Mouse (Mus musculus) stomach, embryonic 16.5 days (tissue): ENCODE measurements around the gene Togaram2. TPM values are rescaled to one million over a fixed set of nuclear protein-coding genes. Genes with fewer than 3 reads are reported as not detected.

Source experiments
- ATAC-seq: fragments of 200-750 bp; cut with Nextera tagmentation; 2 replicates; pipeline ENCODE4 v1.8.0; 2017; ENCODE audit warnings: moderate number of reproducible peaks, moderate TSS enrichment; ENCODE audit not compliant: insufficient read depth, low FRiP score
- H3K27ac ChIP-seq: fragments of 300-500 bp; sonication (generic); 2 replicates; pipeline ENCODE4 v1.5.1; 2014; ENCODE audit warnings: low read length
- H3K27me3 ChIP-seq: fragments of 300-500 bp; sonication (generic); 2 replicates; pipeline ENCODE4 v1.6.1; 2014; ENCODE audit warnings: low read length, control low read depth, mixed read lengths; ENCODE audit not compliant: control insufficient read depth, insufficient read depth
- H3K36me3 ChIP-seq: fragments of 300-500 bp; sonication (generic); 2 replicates; pipeline ENCODE4 v1.6.1; 2014; ENCODE audit warnings: low read length; ENCODE audit not compliant: control insufficient read depth, insufficient read depth
- H3K4me1 ChIP-seq: fragments of 300-500 bp; sonication (generic); 2 replicates; pipeline ENCODE4 v1.6.1; 2014; ENCODE audit warnings: low read length, control low read depth, mixed read lengths; ENCODE audit not compliant: control insufficient read depth, insufficient read depth
- H3K4me2 ChIP-seq: fragments of 300-500 bp; sonication (generic); 2 replicates; pipeline ENCODE4 v1.6.1; 2014; ENCODE audit warnings: low read depth, low read length, mixed read lengths
- H3K4me3 ChIP-seq: fragments of 300-500 bp; sonication (generic); replicated peaks from 2 replicates; pipeline ENCODE4 v1.5.1; 2014; ENCODE audit warnings: mild to moderate bottlenecking, low read length
- H3K9ac ChIP-seq: fragments of 300-500 bp; sonication (generic); 2 replicates; pipeline ENCODE4 v1.6.1; 2014; ENCODE audit warnings: low read length
- H3K9me3 ChIP-seq: fragments of 300-500 bp; sonication (generic); replicated peaks from 2 replicates; pipeline ENCODE4 v1.6.1; 2016; ENCODE audit warnings: low read length, control low read depth; ENCODE audit not compliant: control insufficient read depth
- WGBS: fragments of 180-500 bp; shearing (Covaris S2); extraction: QIAGEN DNeasy Blood & Tissue Kit; methylation state at CpG from one replicate; pipeline ENCODE4 v1.1.7; 2014; 5-methylcytosine and 5-hydroxymethylcytosine counted together
- polyA plus RNA-seq: library from polyadenylated mRNA; unstranded; fragments of >200 nt; fragmentation: Nextera tagmentation; extraction: Ambion mirVana; gene quantifications from 2 replicates; pipeline ENCODE4 v1.2.1, GENCODE M21; 2015

The Togaram2 gene
- polyA plus RNA-seq, 1 experiment from 2014 or later: 0.75 TPM

DNA sequence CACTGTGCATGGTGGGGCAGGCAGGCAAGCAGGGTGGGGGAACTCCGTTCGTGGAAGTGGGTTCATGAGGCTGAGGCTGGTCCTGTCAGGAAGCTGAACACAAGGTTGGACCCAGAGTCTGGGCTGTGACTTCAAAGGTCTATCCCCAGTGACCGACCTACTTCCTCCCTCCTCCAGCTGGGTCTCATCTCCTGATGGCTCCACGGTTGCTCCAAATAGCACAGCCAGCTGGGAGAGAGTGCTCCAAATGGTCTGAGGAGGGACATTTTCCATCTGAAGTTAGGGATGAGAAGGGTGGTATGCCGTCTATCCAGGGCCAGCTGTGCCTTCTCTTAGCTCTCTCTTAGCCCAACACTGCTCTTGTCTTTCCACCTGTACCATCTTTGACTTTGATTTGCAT lies 16.8 kb downstream of the Togaram2 start:
- 48% methylated on average over 5 of the region's 5 CpGs for WGBS
- H3K9ac ChIP-seq: no peak overlapping the region
- H3K4me2 ChIP-seq: no peak overlapping the region
- no peak overlapping the region for H3K27ac ChIP-seq
- H3K27me3 ChIP-seq: no peaks in the 10 kb centered on the region
- H3K4me1 ChIP-seq: no peaks in the 10 kb centered on the region; the same call in 1 of the 2 replicates
- H3K36me3 ChIP-seq: no peaks in the 10 kb centered on the region
- no peak overlapping the region for H3K4me3 ChIP-seq
- no peaks in the 10 kb centered on the region for H3K9me3 ChIP-seq
- peak; percentile 46; the same call in 1 of the 2 replicates for ATAC-seq

- no peak overlapping the region for H3K9ac ChIP-seq
- no peaks in the 10 kb centered on the region for H3K36me3 ChIP-seq
- no peaks in the 10 kb centered on the region for H3K9me3 ChIP-seq
- H3K4me3 ChIP-seq: no peak overlapping the region
- H3K27ac ChIP-seq: no peak overlapping the region
- ATAC-seq: no peak
- no peak overlapping the region for H3K4me2 ChIP-seq
- H3K4me1 ChIP-seq: no peaks in the 10 kb centered on the region; the same call in 1 of the 2 replicates
- no peaks in the 10 kb centered on the region for H3K27me3 ChIP-seq
- WGBS: 57% methylated on average over 11 of the region's 11 CpGs
These were observed 18.4 kb downstream of the Togaram2 start for GRCm38 (mm10) chr17:71691361-71691875.

DNA sequence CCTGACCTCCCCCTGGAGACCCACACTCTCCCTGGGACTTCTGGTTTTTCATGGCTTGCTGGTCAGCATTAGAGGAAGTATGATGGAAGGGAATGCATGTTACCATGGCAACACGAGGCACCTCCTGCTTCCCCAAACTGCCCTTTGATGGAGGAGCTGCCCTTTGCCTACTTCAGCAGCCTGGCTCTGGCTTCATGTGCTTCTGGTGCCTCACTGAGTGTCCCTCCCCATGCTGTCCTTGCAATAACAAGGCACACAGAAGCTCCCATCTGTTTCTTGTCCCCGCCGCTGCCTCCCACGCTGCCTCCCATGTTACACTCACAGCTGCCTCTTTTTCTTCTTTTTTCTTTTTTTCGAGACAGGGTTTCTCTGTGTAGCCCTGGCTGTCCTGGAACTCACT lies 20.3 kb downstream of the Togaram2 start:
- Histone ChIP-seq H3K4me2 (no peak overlapping the region), H3K9ac (no peak overlapping the region), H3K36me3 (no peaks in the 10 kb centered on the region), H3K4me3 (no peak overlapping the region), H3K9me3 (no peaks in the 10 kb centered on the region), H3K27me3 (no peaks in the 10 kb centered on the region), H3K27ac (no peak overlapping the region), H3K4me1 (peaks cover 2% of the 10 kb centered on the region; the same call in 1 of the 2 replicates)
- 39% methylated on average over 5 of the region's 5 CpGs for WGBS
- no peak for ATAC-seq

DNA sequence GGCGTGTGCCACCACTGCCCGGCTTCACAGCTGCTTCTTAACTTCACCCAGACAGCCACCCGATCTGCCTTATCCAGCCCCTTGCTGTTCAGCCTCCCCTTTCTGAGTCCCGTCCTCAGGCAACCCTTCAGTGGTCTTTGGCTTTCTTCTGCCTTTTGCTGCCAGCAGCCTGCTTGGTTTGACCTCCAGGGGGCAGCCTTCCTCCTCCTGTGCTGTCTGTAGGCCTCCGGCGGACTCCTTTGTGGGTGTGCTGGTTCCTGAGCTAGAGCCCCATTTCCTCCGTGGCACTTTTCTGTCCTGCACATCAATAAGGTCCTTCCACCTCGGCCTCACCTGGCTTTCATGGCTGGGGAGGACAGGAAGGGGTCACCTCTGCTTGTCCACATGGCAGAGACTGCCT lies 20.7 kb downstream of the Togaram2 start:
- Histone ChIP-seq H3K36me3 (no peaks in the 10 kb centered on the region), H3K4me2 (no peak overlapping the region), H3K4me1 (peaks cover 2% of the 10 kb centered on the region; the same call in 1 of the 2 replicates), H3K27me3 (no peaks in the 10 kb centered on the region), H3K27ac (no peak overlapping the region), H3K9ac (no peak overlapping the region), H3K9me3 (no peaks in the 10 kb centered on the region), H3K4me3 (no peak overlapping the region)
- ATAC-seq: no peak
- WGBS: 54% methylated on average over 8 of the region's 8 CpGs

GRCm38 (mm10) chr17:71695151-71695550 lies 22.1 kb downstream of the Togaram2 start:
- no peaks in the 10 kb centered on the region for H3K27me3 ChIP-seq
- no peaks in the 10 kb centered on the region for H3K9me3 ChIP-seq
- no peak overlapping the region for H3K9ac ChIP-seq
- H3K4me1 ChIP-seq: peaks cover 2% of the 10 kb centered on the region; the same call in 1 of the 2 replicates
- ATAC-seq: no peak
- no peak overlapping the region for H3K4me2 ChIP-seq
- 78% methylated on average over 8 of the region's 8 CpGs for WGBS
- H3K36me3 ChIP-seq: no peaks in the 10 kb centered on the region
- no peak overlapping the region for H3K4me3 ChIP-seq
- H3K27ac ChIP-seq: no peak overlapping the region

GRCm38 (mm10) chr17:71695716-71696315 lies 22.8 kb downstream of the Togaram2 start:
- H3K4me3 ChIP-seq: no peak overlapping the region
- peaks cover 2% of the 10 kb centered on the region; the same call in 1 of the 2 replicates for H3K4me1 ChIP-seq
- H3K9ac ChIP-seq: no peak overlapping the region
- H3K4me2 ChIP-seq: no peak overlapping the region
- H3K36me3 ChIP-seq: no peaks in the 10 kb centered on the region
- no peak for ATAC-seq
- H3K9me3 ChIP-seq: no peaks in the 10 kb centered on the region
- no peak overlapping the region for H3K27ac ChIP-seq
- 79% methylated on average over 15 of the region's 15 CpGs for WGBS
- no peaks in the 10 kb centered on the region for H3K27me3 ChIP-seq

DNA sequence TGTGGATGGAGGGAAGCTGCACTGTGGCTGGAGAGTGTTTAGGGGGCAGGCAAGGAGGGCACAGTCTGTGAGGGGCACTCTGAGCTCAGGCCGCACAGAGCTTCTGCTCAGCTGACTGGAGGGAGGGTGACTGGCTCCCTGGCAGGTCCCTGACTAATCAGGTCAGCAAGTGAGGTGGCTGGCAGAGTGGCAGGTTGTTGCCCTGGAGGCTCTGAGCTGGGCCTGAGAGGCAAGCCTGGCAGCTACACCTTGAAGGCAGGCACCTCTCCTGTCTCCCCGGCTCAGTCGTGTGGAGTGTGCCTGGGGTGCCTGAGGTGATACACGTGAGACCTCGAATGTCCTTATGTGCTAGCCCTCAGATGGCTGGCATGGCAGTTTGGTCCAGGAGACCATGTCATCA lies 23.3 kb downstream of the Togaram2 start:
- no peak overlapping the region for H3K4me2 ChIP-seq
- no peak for ATAC-seq
- WGBS: 80% methylated on average over 5 of the region's 5 CpGs

DNA sequence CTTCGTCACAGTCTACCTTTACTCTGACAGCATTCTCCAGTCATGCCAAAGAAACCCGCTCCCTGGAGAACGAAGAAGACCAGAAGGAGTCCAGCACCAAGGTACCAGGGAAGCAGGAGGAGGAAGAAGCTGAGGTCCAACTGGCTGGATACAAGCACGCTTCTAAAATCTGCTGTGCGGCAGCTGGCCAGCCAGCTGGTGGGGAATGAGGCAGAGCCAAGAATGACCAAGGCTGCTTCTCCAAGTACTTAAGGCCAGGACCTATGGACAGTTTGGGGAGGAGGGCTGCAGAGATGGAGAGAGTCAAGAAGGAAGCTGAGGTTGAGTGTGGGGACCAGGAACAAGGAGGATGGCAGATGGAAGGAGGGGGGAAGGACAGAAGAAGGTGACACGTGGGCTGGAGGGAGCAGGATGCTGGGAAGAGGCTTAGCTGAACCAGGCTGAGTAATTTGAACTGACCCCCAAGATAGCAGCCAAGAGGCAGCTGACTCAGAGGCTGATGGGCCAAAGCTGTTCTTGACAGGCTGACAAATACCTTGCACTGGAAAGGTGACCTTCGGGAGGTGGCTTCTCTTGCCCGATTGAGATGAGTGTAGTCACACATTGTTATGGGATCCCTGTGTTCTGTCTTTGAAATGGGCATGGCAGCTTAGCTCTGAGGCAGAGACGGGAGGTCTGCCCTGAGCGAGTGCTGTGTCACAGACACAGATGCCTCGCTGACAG lies 25.0 kb downstream of the Togaram2 start:
- Histone ChIP-seq H3K9ac (no peak overlapping the region), H3K36me3 (no peaks in the 10 kb centered on the region), H3K4me2 (no peak overlapping the region), H3K27ac (no peak overlapping the region), H3K4me3 (no peak overlapping the region), H3K4me1 (peaks cover 2% of the 10 kb centered on the region; the same call in 1 of the 2 replicates), H3K27me3 (no peaks in the 10 kb centered on the region), H3K9me3 (no peaks in the 10 kb centered on the region)
- 0 out of 2 replicates have a peak, but pooled peaks have one; percentile 15 for ATAC-seq
- 64% methylated on average over 11 of the region's 11 CpGs for WGBS

More for the DNA sequence above, 23.3 kb downstream of the Togaram2 start:
- no peak overlapping the region for H3K27ac ChIP-seq
- H3K27me3 ChIP-seq: no peaks in the 10 kb centered on the region
- no peak overlapping the region for H3K9ac ChIP-seq
- no peaks in the 10 kb centered on the region for H3K9me3 ChIP-seq
- H3K4me3 ChIP-seq: no peak overlapping the region
- peaks cover 2% of the 10 kb centered on the region; the same call in 1 of the 2 replicates for H3K4me1 ChIP-seq
- no peaks in the 10 kb centered on the region for H3K36me3 ChIP-seq

DNA sequence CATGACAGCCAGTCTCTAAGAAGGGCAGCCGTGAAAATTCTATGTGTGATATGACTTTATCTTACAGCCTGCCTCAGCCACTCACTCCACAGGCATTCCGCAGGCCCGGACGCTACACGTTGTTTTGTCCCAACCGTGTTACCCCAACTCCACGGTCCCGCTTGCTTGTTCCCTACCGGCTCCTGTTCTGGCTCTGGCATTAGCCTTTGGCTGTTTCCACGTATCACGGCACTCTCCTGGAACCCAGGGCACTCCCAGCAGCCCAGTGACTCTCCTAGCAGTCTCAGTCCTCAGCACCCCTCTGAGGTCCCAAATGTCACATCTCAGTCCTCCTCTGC lies 25.5 kb downstream of the Togaram2 start:
- Histone ChIP-seq H3K4me3 (no peak overlapping the region), H3K27me3 (no peaks in the 10 kb centered on the region), H3K4me2 (no peak overlapping the region), H3K9ac (no peak overlapping the region), H3K36me3 (no peaks in the 10 kb centered on the region), H3K9me3 (no peaks in the 10 kb centered on the region), H3K27ac (no peak overlapping the region), H3K4me1 (0 out of 2 replicates have a peak, but pooled peaks cover 2% of the 10 kb centered on the region)
- ATAC-seq: no peak
- WGBS: 85% methylated on average over 11 of the region's 11 CpGs
